ENCODE assay signal across 21 mouse cellular contexts in genomic region chr17:11211591-11211990, GRCm38 (mm10).
DNase-seq lines count a peak whose midpoint lies in the region; ATAC-seq and TF ChIP-seq lines count a peak whose summit lies in the region.
"Had no signal": no experiment of that assay in that cellular context is flagged by ENCODE, and none has a peak within 500 bp of the region (broad histone marks: within the 10 kb centered on the region; RNA-seq: fewer than 3 reads in every experiment).

No protein-coding gene starts in this region.

- TF ChIP-seq EP300 in stomach, postnatal 0 days (optimal IDR thresholded peaks at IDR 0.05) = no peak

- no peak overlapping the region for H3K4me3 ChIP-seq in forebrain, embryonic 14.5 days (ENCODE audit: low read depth, low read length)
- H3K4me3 ChIP-seq in forebrain, embryonic 15.5 days = no peak overlapping the region
- no peak overlapping the region for H3K4me3 ChIP-seq in stomach, postnatal 0 days (ENCODE audit: low read depth, low read length)
- H3K4me3 ChIP-seq: embryonic facial prominence, embryonic 13.5 days; forebrain, embryonic 12.5 days; heart, embryonic 10.5 days; hindbrain, embryonic 12.5 days had no signal

- 60% methylated on average over 4 of the region's 4 CpGs for WGBS in forebrain, embryonic 14.5 days
- WGBS in forebrain, embryonic 15.5 days = 47% methylated on average over 4 of the region's 4 CpGs
- WGBS in stomach, postnatal 0 days = 71% methylated on average over 4 of the region's 4 CpGs

- no peaks in the 10 kb centered on the region for H3K9me3 ChIP-seq in forebrain, embryonic 14.5 days (replicated peaks; ENCODE audit: control insufficient read depth, low read length)
- no peaks in the 10 kb centered on the region for H3K9me3 ChIP-seq in forebrain, embryonic 15.5 days
- H3K9me3 ChIP-seq in stomach, postnatal 0 days (ENCODE audit: control insufficient read depth, low read length) = no peaks in the 10 kb centered on the region
- H3K9me3 ChIP-seq: embryonic facial prominence, embryonic 13.5 days; forebrain, embryonic 12.5 days; heart, embryonic 10.5 days; hindbrain, embryonic 12.5 days had no signal

- ATAC-seq in forebrain, embryonic 14.5 days = no peak
- ATAC-seq in forebrain, embryonic 15.5 days (replicated peaks) = no peak
- ATAC-seq in stomach, postnatal 0 days (ENCODE audit: low FRiP score, low TSS enrichment) = no peak
- ATAC-seq: hindbrain, embryonic 16.5 days; inflammation-experienced regulatory T-cells, adult 6 months had no signal

- no peak overlapping the region for H3K9ac ChIP-seq in forebrain, embryonic 14.5 days (ENCODE audit: low read length)
- H3K9ac ChIP-seq in forebrain, embryonic 15.5 days (replicated peaks) = no peak overlapping the region
- H3K9ac ChIP-seq in stomach, postnatal 0 days (ENCODE audit: low read length) = no peak overlapping the region
- H3K9ac ChIP-seq: embryonic facial prominence, embryonic 13.5 days; forebrain, embryonic 12.5 days; hindbrain, embryonic 12.5 days had no signal

- no peak overlapping the region for H3K4me2 ChIP-seq in forebrain, embryonic 14.5 days (ENCODE audit: low read length)
- H3K4me2 ChIP-seq in forebrain, embryonic 15.5 days (replicated peaks) = no peak overlapping the region
- H3K4me2 ChIP-seq in stomach, postnatal 0 days (replicated peaks; ENCODE audit: low read depth) = no peak overlapping the region
- H3K4me2 ChIP-seq: embryonic facial prominence, embryonic 13.5 days; forebrain, embryonic 12.5 days; hindbrain, embryonic 12.5 days had no signal

- peak; percentile 13 for DNase-seq in forebrain, embryonic 14.5 days (ENCODE audit: low spot score)
- DNase-seq in right cerebral cortex, adult 18-20 months = peak; percentile 23
- no peak for DNase-seq in right cerebral cortex, postnatal 36 days (ENCODE audit: low spot score in 2 of 2)
- DNase-seq in adrenal gland, postnatal 10 days = peak; percentile 34
- DNase-seq in brain, adult 2 months (ENCODE audit: low read depth, low spot score) = peak; percentile 72
- no peak for DNase-seq in kidney, adult 11 months
- no peak for DNase-seq in stomach, postnatal 0 days (ENCODE audit: low spot score)
- DNase-seq: cerebellum, adult 11-12 months; cerebellum, adult 9-10 months; cerebellum, postnatal 25 days; gastrocnemius, postnatal 10 days; heart, adult 18-20 months; heart, postnatal 10 days; heart, postnatal 4 days had no signal

- no peak overlapping the region for H3K27ac ChIP-seq in forebrain, embryonic 14.5 days (ENCODE audit: low read depth, low read length)
- no peak overlapping the region for H3K27ac ChIP-seq in forebrain, embryonic 15.5 days (replicated peaks)
- H3K27ac ChIP-seq in stomach, postnatal 0 days (replicated peaks) = no peak overlapping the region
- H3K27ac ChIP-seq: embryonic facial prominence, embryonic 13.5 days; forebrain, embryonic 12.5 days; heart, embryonic 10.5 days; hindbrain, embryonic 12.5 days had no signal

- TF ChIP-seq CTCF in stomach, postnatal 0 days (IDR thresholded peaks at IDR 0.05; ENCODE audit: low read depth) = no peak

- H3K36me3 ChIP-seq in forebrain, embryonic 14.5 days (ENCODE audit: control insufficient read depth, insufficient read depth, low read length) = no peaks in the 10 kb centered on the region
- H3K36me3 ChIP-seq in forebrain, embryonic 15.5 days = no peaks in the 10 kb centered on the region
- no peaks in the 10 kb centered on the region for H3K36me3 ChIP-seq in stomach, postnatal 0 days (ENCODE audit: control insufficient read depth, insufficient read depth, low read length)
- H3K36me3 ChIP-seq: embryonic facial prominence, embryonic 13.5 days; forebrain, embryonic 12.5 days; heart, embryonic 10.5 days; hindbrain, embryonic 12.5 days had no signal

- H3K4me1 ChIP-seq in forebrain, embryonic 14.5 days (ENCODE audit: control insufficient read depth, insufficient read depth, low read length) = no peaks in the 10 kb centered on the region
- no peaks in the 10 kb centered on the region for H3K4me1 ChIP-seq in forebrain, embryonic 15.5 days
- no peaks in the 10 kb centered on the region for H3K4me1 ChIP-seq in stomach, postnatal 0 days (replicated peaks; ENCODE audit: control insufficient read depth, insufficient read depth)
- H3K4me1 ChIP-seq: embryonic facial prominence, embryonic 13.5 days; forebrain, embryonic 12.5 days; heart, embryonic 10.5 days; hindbrain, embryonic 12.5 days had no signal

- no peaks in the 10 kb centered on the region for H3K27me3 ChIP-seq in forebrain, embryonic 14.5 days (replicated peaks; ENCODE audit: control insufficient read depth, insufficient read depth, low read length)
- H3K27me3 ChIP-seq in forebrain, embryonic 15.5 days = no peaks in the 10 kb centered on the region
- no peaks in the 10 kb centered on the region for H3K27me3 ChIP-seq in stomach, postnatal 0 days (ENCODE audit: control insufficient read depth, insufficient read depth, low read length)
- H3K27me3 ChIP-seq: embryonic facial prominence, embryonic 13.5 days; forebrain, embryonic 12.5 days; hindbrain, embryonic 12.5 days had no signal

Comparison
In these comparisons a context has a peak if more than half of its experiments do, and no peak if none do; other contexts are left out.
1. DNase-seq: peak in forebrain, embryonic 14.5 days (single experiment), right cerebral cortex, adult 18-20 months (single experiment), adrenal gland, postnatal 10 days (single experiment) and brain, adult 2 months (single experiment); none in right cerebral cortex, postnatal 36 days (0 of 2), kidney, adult 11 months (single experiment) and stomach, postnatal 0 days (single experiment).